Mouse (Mus musculus) ES-Bruce4 (cell line): ENCODE measurements around the gene Megf8.

Experiments
- CTCF ChIP-seq: IDR thresholded peaks from one replicate; pipeline ENCODE4 v1.8.1; 2011; ENCODE audit warnings: low read depth, low read length
- POLR2A ChIP-seq: IDR thresholded peaks from one replicate; pipeline ENCODE4 v1.8.1; 2011; ENCODE audit warnings: low read length; ENCODE audit not compliant: insufficient read depth

DNA sequence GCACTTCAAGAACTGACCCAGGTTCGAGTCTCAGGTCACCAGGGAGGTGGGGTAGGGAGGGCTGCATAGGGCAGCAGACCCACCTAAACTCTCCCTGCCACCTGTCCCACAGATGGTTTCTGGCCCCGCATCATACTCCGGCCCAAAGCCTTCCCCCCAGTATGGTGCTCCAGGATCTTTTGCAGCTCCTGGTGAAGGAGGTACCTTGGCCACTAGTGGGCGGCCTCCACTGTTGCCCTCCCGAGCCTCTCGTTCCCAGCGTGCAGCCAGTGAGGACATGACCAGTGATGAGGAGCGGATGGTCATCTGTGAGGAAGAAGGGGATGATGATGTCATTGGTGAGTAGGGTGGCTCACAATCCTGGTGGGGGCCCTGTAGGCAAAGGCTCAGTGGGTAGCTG is 30.0 kb upstream of the Megf8 start:
- TF ChIP-seq POLR2A (no peak), CTCF (peak; percentile 39)
